Mouse (Mus musculus): ENCODE measurements around the gene Cul4a. TPM values are rescaled to one million over a fixed set of nuclear protein-coding genes. Genes with fewer than 3 reads are reported as not detected.
"Not testable (repeated sequence)": the region's sequence is repeated elsewhere in the genome, so short reads cannot be mapped to it uniquely, and the experiment has no call there.

Gene Cul4a
- polyA plus RNA-seq, 1 experiment from 2014 or later, result 93.9 TPM

DNA sequence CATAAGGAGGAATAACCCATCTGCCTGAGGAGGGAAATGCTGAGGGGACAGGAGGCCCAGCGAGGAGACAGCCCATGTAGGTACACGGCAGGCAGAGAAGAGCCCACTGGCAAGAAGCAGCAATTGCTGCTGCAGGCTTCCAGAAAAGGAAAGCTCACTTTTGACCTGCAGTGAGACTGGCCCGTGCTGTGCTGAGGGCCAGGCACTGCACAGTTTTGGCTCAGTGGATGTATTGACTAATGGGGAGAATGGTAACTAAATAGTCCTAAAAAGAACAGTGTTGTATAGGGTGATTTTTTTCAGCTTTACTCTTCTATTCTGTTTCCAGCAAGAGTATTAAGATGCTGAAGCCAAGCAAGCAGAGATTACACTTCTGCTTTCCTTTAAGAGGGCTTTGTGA, 13.1 kb downstream of the Cul4a start:
- no peak overlapping the region for H3K4me2 ChIP-seq (replicated peaks; ENCODE audit: low read depth, low read length)
- WGBS, result 86% methylated on average over 3 of the region's 3 CpGs
- peaks cover 29% of the 10 kb centered on the region for H3K36me3 ChIP-seq (ENCODE audit: control insufficient read depth, insufficient read depth, low read length)
- no peak for ATAC-seq (ENCODE audit: insufficient number of reproducible peaks, insufficient read depth, low FRiP score, low read depth)
- no peak overlapping the region for H3K9ac ChIP-seq (replicated peaks; ENCODE audit: low read depth, low read length)
- H3K9me3 ChIP-seq (ENCODE audit: control insufficient read depth, low read depth, low read length), result no peaks in the 10 kb centered on the region
- H3K27ac ChIP-seq (ENCODE audit: low read length), result no peak overlapping the region
- H3K4me1 ChIP-seq (ENCODE audit: control insufficient read depth, insufficient read depth, low read length), result no peaks in the 10 kb centered on the region
- no peak overlapping the region for H3K4me3 ChIP-seq (ENCODE audit: low read depth, low read length)
- H3K27me3 ChIP-seq (ENCODE audit: control insufficient read depth, insufficient read depth, low read length), result no peaks in the 10 kb centered on the region

DNA sequence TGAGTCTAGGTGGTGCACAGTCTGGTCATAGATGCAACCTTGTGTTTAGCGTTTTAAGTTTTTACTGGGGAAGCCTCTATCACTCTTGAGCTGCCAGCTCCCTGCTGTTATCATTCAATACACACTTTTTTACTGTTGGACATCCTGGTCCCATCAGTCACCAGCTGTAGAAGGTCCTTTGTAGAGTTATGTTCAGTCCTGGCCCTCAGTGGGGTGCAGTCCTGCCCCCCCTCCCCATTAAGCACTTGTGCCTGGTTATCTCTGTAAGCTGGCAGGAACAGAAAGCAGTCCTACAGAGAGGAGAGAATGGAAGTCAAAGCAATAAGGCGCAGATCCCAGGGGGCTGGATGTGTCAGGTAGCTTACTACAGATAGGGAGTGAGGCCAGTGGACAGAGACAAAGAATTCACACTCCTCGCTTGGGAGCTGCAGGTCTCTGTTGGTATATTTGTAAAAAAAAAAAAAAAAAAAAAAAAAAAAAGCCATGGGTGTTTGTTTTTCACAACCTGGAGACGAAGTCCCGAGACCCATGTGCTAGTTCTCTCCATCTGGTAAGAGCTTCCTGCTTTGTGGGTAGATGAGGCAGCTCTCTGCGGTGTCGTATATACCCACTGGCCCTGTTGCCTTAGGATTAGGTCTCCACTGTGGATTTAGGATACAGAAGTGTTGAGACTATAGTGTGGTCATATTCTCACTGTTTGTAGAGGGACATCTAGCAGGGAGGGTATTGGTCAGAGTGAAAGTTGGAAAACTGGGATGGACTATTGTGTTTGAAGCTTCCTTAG, 15.7 kb downstream of the Cul4a start:
- Histone ChIP-seq H3K36me3 (ENCODE audit: control insufficient read depth, insufficient read depth, low read length) (peaks cover 39% of the 10 kb centered on the region), H3K4me1 (ENCODE audit: control insufficient read depth, insufficient read depth, low read length) (no peaks in the 10 kb centered on the region), H3K9me3 (ENCODE audit: control insufficient read depth, low read depth, low read length) (no peaks in the 10 kb centered on the region), H3K27me3 (ENCODE audit: control insufficient read depth, insufficient read depth, low read length) (no peaks in the 10 kb centered on the region), H3K4me3 (ENCODE audit: low read depth, low read length) (no peak overlapping the region), H3K27ac (ENCODE audit: low read length) (no peak overlapping the region), H3K9ac (replicated peaks; ENCODE audit: low read depth, low read length) (no peak overlapping the region), H3K4me2 (replicated peaks; ENCODE audit: low read depth, low read length) (no peak overlapping the region)
- 83% methylated on average over 7 of the region's 7 CpGs for WGBS
- no peak for ATAC-seq (ENCODE audit: insufficient number of reproducible peaks, insufficient read depth, low FRiP score, low read depth)

GRCm38 (mm10) chr8:13122887-13123421, 17.5 kb downstream of the Cul4a start:
- H3K4me2 ChIP-seq (replicated peaks; ENCODE audit: low read depth, low read length), result no peak overlapping the region
- H3K4me3 ChIP-seq (ENCODE audit: low read depth, low read length), result no peak overlapping the region
- H3K4me1 ChIP-seq (ENCODE audit: control insufficient read depth, insufficient read depth, low read length), result no peaks in the 10 kb centered on the region
- H3K36me3 ChIP-seq (ENCODE audit: control insufficient read depth, insufficient read depth, low read length), result peaks cover 57% of the 10 kb centered on the region
- WGBS, result 89% methylated on average over 7 of the region's 7 CpGs
- H3K27ac ChIP-seq (ENCODE audit: low read length), result no peak overlapping the region
- no peak for ATAC-seq (ENCODE audit: insufficient number of reproducible peaks, insufficient read depth, low FRiP score, low read depth)
- H3K9ac ChIP-seq (replicated peaks; ENCODE audit: low read depth, low read length), result no peak overlapping the region
- H3K9me3 ChIP-seq (ENCODE audit: control insufficient read depth, low read depth, low read length), result no peaks in the 10 kb centered on the region
- no peaks in the 10 kb centered on the region for H3K27me3 ChIP-seq (ENCODE audit: control insufficient read depth, insufficient read depth, low read length)

DNA sequence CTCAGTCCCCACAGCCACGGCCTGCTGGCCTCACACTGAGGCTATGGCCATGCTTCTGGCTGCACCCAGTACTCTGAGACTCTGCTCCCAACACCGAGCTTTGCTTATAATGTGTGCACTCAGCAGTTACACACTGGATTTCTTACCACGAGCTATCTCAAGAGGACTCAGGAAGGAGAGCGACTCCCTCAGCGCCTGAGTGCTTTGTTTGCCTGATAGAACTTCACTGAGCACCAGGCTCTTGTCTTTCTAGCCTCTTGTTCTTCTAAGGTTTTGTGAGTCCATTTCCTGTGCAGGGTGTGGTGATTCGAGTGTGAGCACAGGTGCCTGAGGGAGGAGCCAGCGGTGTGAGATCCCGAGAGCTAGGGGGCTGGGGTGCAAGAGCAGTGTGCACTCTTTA, 19.5 kb downstream of the Cul4a start:
- Histone ChIP-seq H3K36me3 (ENCODE audit: control insufficient read depth, insufficient read depth, low read length) (peaks cover 70% of the 10 kb centered on the region), H3K9me3 (ENCODE audit: control insufficient read depth, low read depth, low read length) (no peaks in the 10 kb centered on the region), H3K27ac (ENCODE audit: low read length) (no peak overlapping the region), H3K9ac (replicated peaks; ENCODE audit: low read depth, low read length) (no peak overlapping the region), H3K4me2 (replicated peaks; ENCODE audit: low read depth, low read length) (no peak overlapping the region), H3K27me3 (ENCODE audit: control insufficient read depth, insufficient read depth, low read length) (no peaks in the 10 kb centered on the region), H3K4me1 (ENCODE audit: control insufficient read depth, insufficient read depth, low read length) (no peaks in the 10 kb centered on the region), H3K4me3 (ENCODE audit: low read depth, low read length) (no peak overlapping the region)
- 90% methylated on average over 8 of the region's 8 CpGs for WGBS
- no peak for ATAC-seq (ENCODE audit: insufficient number of reproducible peaks, insufficient read depth, low FRiP score, low read depth)

- not testable (repeated sequence) for H3K27me3 ChIP-seq (ENCODE audit: control insufficient read depth, insufficient read depth, low read length); H3K4me1 ChIP-seq (ENCODE audit: control insufficient read depth, insufficient read depth, low read length); H3K9me3 ChIP-seq (ENCODE audit: control insufficient read depth, low read depth, low read length); ATAC-seq (ENCODE audit: insufficient number of reproducible peaks, insufficient read depth, low FRiP score, low read depth); H3K9ac ChIP-seq (replicated peaks; ENCODE audit: low read depth, low read length); H3K4me3 ChIP-seq (ENCODE audit: low read depth, low read length); H3K27ac ChIP-seq (ENCODE audit: low read length); H3K4me2 ChIP-seq (replicated peaks; ENCODE audit: low read depth, low read length)
- 71% methylated on average over 9 of the region's 9 CpGs for WGBS
- peaks cover 75% of the 10 kb centered on the region for H3K36me3 ChIP-seq (ENCODE audit: control insufficient read depth, insufficient read depth, low read length)
Observed at GRCm38 (mm10) chr8:13132220-13132619, 26.8 kb downstream of the Cul4a start.

DNA sequence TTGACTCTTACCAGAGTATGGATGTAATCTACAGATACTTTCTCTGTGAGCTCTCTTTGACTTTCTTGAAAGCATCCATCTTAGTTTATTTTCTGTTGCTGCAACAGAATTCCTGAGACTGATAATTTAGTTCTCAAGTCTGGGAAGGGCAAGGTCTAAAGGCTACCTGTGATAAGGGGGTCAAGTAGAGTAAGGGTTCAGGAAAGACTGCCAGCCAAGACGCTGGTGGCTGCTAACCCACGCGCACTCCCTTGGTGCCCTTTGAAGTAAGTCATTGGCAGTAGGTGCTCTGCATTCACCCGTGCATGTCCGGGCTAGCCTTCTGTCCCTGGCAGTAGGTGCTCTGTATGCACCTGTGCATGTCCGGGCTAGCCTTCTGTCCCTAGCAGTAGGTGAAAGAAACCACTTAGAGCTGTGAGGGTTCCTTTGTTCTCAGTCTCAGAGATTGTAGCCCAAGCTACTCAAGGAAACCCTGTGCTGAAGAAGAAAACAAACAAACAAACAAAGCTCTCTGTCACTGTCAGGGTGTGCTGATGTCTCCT, 34.3 kb downstream of the Cul4a start:
- no peak overlapping the region for H3K4me3 ChIP-seq (ENCODE audit: low read depth, low read length)
- H3K9ac ChIP-seq (replicated peaks; ENCODE audit: low read depth, low read length), result no peak overlapping the region
- H3K27ac ChIP-seq (ENCODE audit: low read length), result no peak overlapping the region
- H3K36me3 ChIP-seq (ENCODE audit: control insufficient read depth, insufficient read depth, low read length), result peaks cover 91% of the 10 kb centered on the region
- ATAC-seq (ENCODE audit: insufficient number of reproducible peaks, insufficient read depth, low FRiP score, low read depth), result no peak
- 94% methylated on average over 6 of the region's 6 CpGs for WGBS
- no peaks in the 10 kb centered on the region for H3K27me3 ChIP-seq (ENCODE audit: control insufficient read depth, insufficient read depth, low read length)
- no peak overlapping the region for H3K4me2 ChIP-seq (replicated peaks; ENCODE audit: low read depth, low read length)
- no peaks in the 10 kb centered on the region for H3K9me3 ChIP-seq (ENCODE audit: control insufficient read depth, low read depth, low read length)
- H3K4me1 ChIP-seq (ENCODE audit: control insufficient read depth, insufficient read depth, low read length), result no peaks in the 10 kb centered on the region

DNA sequence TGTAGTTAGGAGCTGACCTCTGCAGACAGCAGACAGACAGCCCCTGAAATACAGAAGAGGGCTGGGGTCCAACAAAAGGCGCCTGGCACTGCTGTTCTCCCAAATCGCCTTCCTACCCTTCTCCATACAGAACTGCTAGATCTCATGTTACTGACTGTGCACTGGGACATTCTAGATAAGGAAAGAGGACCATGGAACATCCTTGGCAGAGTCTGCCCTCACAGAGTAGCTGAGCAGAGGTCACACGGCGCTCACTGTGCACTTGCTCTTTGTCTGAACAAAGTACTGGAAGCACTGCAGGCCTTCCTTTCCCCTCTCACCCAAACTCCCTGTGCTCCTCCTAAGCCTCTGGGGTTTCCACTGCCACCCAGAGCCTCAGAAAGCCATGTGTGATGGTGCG, 36.3 kb downstream of the Cul4a start:
- 96% methylated on average over 5 of the region's 5 CpGs for WGBS
- Histone ChIP-seq H3K36me3 (ENCODE audit: control insufficient read depth, insufficient read depth, low read length) (peaks cover 91% of the 10 kb centered on the region), H3K27ac (ENCODE audit: low read length) (no peak overlapping the region), H3K4me2 (replicated peaks; ENCODE audit: low read depth, low read length) (no peak overlapping the region), H3K4me1 (ENCODE audit: control insufficient read depth, insufficient read depth, low read length) (no peaks in the 10 kb centered on the region), H3K4me3 (ENCODE audit: low read depth, low read length) (no peak overlapping the region), H3K9me3 (ENCODE audit: control insufficient read depth, low read depth, low read length) (no peaks in the 10 kb centered on the region), H3K27me3 (ENCODE audit: control insufficient read depth, insufficient read depth, low read length) (no peaks in the 10 kb centered on the region), H3K9ac (replicated peaks; ENCODE audit: low read depth, low read length) (no peak overlapping the region)
- ATAC-seq (ENCODE audit: insufficient number of reproducible peaks, insufficient read depth, low FRiP score, low read depth), result no peak

DNA sequence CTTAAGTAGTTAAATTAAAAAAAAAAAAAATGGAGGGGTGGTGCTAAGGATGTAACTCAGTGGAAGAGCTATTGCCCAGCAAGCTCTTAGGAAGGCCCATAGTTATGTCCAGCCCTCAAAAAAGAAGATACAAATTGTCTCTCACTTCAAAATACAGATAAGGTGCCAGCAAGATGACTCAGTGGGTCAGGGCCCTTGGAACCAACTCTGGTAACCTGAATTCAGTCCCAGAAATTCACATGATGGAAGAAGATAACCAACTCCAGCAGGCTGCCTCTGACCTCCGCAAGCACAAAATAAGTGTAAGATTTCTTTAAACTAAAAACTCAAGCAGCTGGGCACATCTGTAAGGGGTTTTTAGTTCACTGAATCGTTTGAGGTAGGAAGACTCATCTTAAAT, 43.1 kb downstream of the Cul4a start:
- no peak for ATAC-seq (ENCODE audit: insufficient number of reproducible peaks, insufficient read depth, low FRiP score, low read depth)
- H3K27me3 ChIP-seq (ENCODE audit: control insufficient read depth, insufficient read depth, low read length), result no peaks in the 10 kb centered on the region
- peaks cover 36% of the 10 kb centered on the region for H3K36me3 ChIP-seq (ENCODE audit: control insufficient read depth, insufficient read depth, low read length)
- no peak overlapping the region for H3K4me2 ChIP-seq (replicated peaks; ENCODE audit: low read depth, low read length)
- 80% methylated on average over 2 of the region's 2 CpGs for WGBS
- no peak overlapping the region for H3K27ac ChIP-seq (ENCODE audit: low read length)
- H3K9ac ChIP-seq (replicated peaks; ENCODE audit: low read depth, low read length), result no peak overlapping the region
- no peak overlapping the region for H3K4me3 ChIP-seq (ENCODE audit: low read depth, low read length)
- no peaks in the 10 kb centered on the region for H3K4me1 ChIP-seq (ENCODE audit: control insufficient read depth, insufficient read depth, low read length)
- no peaks in the 10 kb centered on the region for H3K9me3 ChIP-seq (ENCODE audit: control insufficient read depth, low read depth, low read length)
